Mouse (Mus musculus): ENCODE measurements around the gene Map7d3. TPM values are rescaled to one million over a fixed set of nuclear protein-coding genes. Genes with fewer than 3 reads are reported as not detected.

Gene Map7d3
- 2.7 TPM for polyA plus RNA-seq (2014; fragmentation: Illumina TruSeq; extraction: RNeasy Lipid Tissue Mini Kit (QIAGEN cat#74804); ENCODE audit: low read depth, low replicate concordance)

GRCm38 (mm10) chrX:56821765-56822603 lies at the start of gene Map7d3:
Gene Map7d3 (minus strand): TSS chrX:56822326.

DNA sequence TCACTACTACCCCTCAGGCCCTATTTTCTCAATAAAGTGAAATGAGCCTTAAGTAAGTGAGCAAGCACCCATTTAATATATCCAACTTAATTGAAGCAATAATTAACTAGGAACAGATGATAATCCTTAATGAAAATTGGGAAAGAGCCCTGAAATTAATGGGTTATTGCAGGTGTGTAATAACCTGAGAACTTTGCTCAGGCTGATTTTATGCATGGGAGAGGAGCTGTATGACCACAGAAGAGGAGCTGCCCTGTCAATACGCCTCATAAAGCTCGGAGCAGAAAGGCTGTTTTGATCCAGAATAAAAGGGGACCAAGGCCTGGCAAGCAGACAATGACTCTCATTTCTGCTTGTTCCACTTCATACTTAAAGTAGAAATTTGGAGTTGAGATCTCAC lies 47.7 kb upstream of the Map7d3 start, which contains the start of gene Adgrg4:
TSS of gene Adgrg4 (plus strand) at position 301 of the 400 bp plus-strand sequence.

Other genes with a start within 250 kb of the Map7d3 start
- 22.4 TPM for gene Mmgt1, start 224.3 kb downstream of the Map7d3 start, polyA plus RNA-seq (2014; fragmentation: Illumina TruSeq; extraction: RNeasy Lipid Tissue Mini Kit (QIAGEN cat#74804); ENCODE audit: low read depth, low replicate concordance)
- gene Slc9a6, start 212.6 kb downstream of the Map7d3 start, polyA plus RNA-seq (2014; fragmentation: Illumina TruSeq; extraction: RNeasy Lipid Tissue Mini Kit (QIAGEN cat#74804); ENCODE audit: low read depth, low replicate concordance) = 54.3 TPM
- gene Fhl1, start 90.5 kb downstream of the Map7d3 start, polyA plus RNA-seq (2014; fragmentation: Illumina TruSeq; extraction: RNeasy Lipid Tissue Mini Kit (QIAGEN cat#74804); ENCODE audit: low read depth, low replicate concordance) = 209 TPM
- not detected for gene Adgrg4, start 47.8 kb upstream of the Map7d3 start, polyA plus RNA-seq (2014; fragmentation: Illumina TruSeq; extraction: RNeasy Lipid Tissue Mini Kit (QIAGEN cat#74804); ENCODE audit: low read depth, low replicate concordance)
- gene Brs3, start 220.7 kb upstream of the Map7d3 start, polyA plus RNA-seq (2014; fragmentation: Illumina TruSeq; extraction: RNeasy Lipid Tissue Mini Kit (QIAGEN cat#74804); ENCODE audit: low read depth, low replicate concordance) = not detected
- gene Htatsf1, start 231.3 kb upstream of the Map7d3 start, polyA plus RNA-seq (2014; fragmentation: Illumina TruSeq; extraction: RNeasy Lipid Tissue Mini Kit (QIAGEN cat#74804); ENCODE audit: low read depth, low replicate concordance) = 54.4 TPM

All from adipose tissue, adult 10 weeks (tissue).